Mouse (Mus musculus): ENCODE measurements around the gene Med25. TPM values are rescaled to one million over a fixed set of nuclear protein-coding genes. Genes with fewer than 3 reads are reported as not detected.

Gene Med25
- 143 and 184 TPM in 2 replicates for polyA plus RNA-seq (2021; fragmentation: Nextera tagmentation)
- long read RNA-seq, experiment 1, transcript Med25-201 (18 exons, 2,619 nt) = major isoform, 8 of 48 reads
- long read RNA-seq, experiment 1, partial matches to known transcripts = 14 of 48 reads
- long read RNA-seq, experiment 1, other reads (novel, unspliced or antisense) = 21 of 48 reads
- long read RNA-seq, experiment 2, transcript Med25-201 (18 exons, 2,619 nt) = major isoform, 275 of 661 reads
- long read RNA-seq, experiment 2, transcript Med25-203 (3 exons, 2,427 nt) = minor isoform, 6 of 661 reads
- long read RNA-seq, experiment 2, transcript Med25-205 (16 exons, 2,287 nt) = minor isoform, 5 of 661 reads
- long read RNA-seq, experiment 2, transcript Med25-210 (18 exons, 3,693 nt) = minor isoform, 16 of 661 reads
- long read RNA-seq, experiment 2, partial matches to known transcripts = 50 of 661 reads
- long read RNA-seq, experiment 2, other reads (novel, unspliced or antisense) = 309 of 661 reads

DNA sequence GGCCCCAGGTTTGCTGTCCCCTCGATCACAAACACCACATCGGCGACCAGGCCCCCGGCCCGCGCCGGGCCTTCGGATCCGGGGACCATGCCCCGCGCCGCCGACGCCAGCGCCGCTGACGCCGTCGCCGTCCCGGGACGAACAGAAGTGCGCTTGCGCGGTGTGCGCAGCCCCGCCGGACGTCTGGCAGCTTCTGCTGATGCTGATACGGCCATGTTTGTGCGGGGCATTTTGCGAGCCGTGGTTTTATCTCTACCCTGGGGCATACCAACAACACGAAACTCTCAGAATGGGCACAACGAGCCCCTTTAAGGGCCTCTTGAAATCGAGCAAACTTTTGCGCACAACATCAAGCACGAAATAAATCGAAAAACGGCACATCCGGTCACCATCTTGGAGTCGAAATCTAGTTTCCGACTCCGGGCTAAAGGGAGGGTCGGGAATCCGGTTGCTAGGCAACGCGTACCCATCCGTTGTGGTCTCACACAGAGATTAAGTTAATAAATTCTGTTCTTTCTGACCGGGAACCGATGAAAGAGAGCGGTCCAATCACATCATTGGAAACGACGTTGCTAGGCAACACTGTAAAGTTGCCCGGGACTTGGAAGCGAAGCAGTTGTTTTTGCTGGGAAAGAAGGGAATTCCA is at the start of gene Med25:
Med25 (minus strand) TSS at position 437 of the 646 bp plus-strand sequence.

DNA sequence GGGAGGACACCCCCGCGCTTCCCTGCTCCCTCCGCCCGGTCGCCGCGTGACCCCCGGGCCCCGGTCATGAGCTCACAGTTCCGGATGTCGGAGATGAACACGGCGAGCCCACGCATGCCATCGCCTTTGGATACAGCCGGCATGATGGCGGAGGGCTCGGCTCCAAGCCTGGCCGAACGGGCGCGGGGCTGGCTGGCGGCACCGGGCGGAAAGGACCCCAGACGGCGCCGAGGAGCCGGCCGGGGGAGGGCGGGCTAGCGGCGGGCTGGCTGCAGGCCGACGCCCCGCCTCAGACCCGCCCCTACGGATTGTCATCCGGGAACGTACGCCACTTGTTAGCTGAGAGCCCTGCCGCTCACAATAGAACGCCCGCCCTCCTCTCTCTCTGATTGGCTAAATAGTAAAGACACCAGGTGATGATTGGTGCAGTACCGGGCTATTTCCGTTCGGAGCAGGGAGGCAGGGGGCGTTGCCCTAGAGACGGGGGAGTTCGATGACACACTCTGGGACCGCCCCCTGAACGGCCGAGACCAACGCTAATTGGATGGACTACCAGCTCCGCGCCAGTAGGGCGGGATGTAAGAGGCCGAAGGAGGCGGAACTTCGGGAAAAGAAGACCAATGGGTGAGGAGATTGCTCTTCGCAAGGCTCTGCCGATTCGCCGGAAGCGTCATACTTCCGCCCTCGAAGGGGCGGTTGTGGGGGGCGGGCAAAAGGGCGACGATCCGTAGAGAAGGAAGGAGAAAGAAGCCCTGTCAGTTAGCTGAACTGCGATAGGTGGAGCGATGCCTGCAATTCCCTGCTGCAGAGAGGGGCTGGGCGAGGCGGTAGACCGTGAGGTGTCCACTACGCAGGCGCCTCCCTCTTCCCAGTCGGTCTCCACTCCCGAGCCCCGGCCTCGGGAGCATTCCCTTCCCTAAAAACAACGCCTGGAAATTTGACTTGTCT is 37.0 kb upstream of the Med25 start, which contains the start of gene Ap2a1:
Ap2a1 (minus strand) TSS at position 293 of the 948 bp plus-strand sequence.

DNA sequence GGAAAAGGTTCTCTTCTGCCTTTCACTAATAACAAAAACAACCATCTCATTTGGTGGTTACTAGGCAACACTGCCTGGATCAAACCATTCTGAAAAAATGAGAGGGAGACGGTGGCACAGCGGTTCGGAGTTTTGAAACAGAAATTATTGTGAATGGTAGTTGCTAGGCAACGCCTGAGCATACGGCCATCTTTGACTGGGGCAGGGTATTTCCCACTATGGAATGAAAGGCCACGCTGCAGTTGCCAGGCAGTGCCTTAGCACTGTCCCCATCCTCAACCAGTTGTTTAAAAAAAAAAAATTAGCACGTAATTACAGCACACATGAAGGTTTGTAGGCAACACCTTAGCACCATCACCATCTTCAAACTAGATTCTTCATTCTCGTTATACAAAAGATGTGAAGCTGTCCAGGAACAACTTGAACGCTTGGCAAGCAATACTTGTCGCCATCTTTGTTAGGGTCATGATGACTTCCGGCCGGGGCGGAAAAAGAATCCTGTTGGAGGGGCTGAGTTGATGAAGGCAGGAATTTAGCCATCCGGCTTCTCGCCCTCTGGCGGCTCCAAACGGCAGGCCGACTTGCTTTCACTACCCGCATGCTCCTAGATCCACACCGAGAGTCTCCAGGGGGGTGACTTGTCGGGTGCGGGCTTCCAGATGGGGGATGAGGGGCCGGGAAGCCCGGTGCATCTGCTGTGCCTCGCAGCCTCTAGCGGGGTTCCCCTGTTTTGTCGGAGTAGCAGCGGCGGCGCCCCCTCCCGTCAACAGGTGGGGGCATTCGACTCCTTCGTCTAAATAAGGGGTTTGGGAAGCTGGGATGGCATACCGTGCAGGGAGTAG is 3.3 kb upstream of the Med25 start, which contains the start of gene Fuz:
Fuz (plus strand) TSS at position 487 of the 842 bp plus-strand sequence.

DNA sequence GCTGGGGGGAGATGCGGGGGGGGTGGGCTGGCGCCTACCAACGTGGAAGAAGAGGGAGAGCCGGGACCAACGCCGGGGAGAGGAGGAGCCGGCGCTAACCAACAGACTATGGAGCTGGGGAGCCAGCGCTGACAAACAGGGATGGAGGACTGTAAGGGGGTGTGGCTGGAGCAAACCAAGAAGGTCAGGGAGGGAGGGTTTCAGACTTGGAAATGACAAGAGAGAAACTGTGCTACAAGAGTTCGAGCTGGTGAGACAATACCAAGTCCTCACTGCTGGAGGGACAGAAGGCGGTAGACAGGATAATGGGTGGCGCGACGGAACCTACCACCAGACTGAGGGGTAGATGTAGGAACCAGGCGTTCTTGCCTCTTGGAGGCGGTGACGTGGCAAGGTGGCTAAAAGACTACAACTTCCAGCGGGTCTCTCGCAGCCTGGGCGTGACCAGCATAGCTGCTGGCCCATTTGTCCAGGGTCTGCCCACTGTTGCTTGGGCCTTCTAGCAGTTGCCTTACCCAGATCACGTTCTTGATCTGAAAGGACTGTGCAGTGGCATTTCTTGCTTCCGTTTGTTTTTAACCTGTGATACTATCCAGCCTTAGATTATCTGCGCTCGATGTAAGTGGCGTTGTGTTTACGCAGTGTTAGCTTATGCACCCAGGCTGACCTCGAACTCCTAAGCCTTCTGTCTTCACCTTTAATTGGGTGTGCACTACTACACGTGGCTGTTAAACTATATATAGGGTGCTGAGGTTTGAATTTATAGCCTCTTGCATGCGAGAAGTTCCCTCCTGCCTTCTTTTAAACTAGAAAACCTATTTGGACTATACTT is 22.6 kb downstream of the Med25 start, which contains the start of gene Ptov1:
Ptov1 (minus strand) TSS at position 92 of the 832 bp plus-strand sequence.

DNA sequence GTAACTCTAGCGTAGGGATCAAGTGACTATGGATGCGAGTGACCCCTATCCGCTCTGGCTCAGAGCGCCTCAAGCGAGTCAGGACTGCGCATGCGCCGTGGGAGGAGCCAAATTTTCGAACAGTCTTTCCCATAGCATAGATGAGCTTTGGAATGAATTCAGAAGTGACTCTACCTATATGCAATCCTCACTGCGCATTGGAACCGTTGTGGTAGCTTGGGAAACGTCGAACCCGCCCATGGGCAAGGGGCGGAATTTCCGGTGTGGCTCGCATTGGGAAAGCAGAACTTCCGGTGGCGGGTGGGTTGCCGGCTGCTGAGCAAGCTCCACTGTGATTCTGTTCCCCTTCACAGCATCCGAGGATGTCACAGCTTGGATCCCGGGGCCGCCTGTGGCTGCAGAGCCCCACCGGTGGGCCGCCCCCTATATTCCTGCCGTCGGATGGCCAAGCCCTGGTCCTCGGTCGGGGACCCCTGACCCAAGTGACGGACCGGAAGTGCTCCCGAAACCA is 35.4 kb downstream of the Med25 start, which contains the start of gene Pnkp:
Pnkp (plus strand) TSS at position 98 of the 511 bp plus-strand sequence.

DNA sequence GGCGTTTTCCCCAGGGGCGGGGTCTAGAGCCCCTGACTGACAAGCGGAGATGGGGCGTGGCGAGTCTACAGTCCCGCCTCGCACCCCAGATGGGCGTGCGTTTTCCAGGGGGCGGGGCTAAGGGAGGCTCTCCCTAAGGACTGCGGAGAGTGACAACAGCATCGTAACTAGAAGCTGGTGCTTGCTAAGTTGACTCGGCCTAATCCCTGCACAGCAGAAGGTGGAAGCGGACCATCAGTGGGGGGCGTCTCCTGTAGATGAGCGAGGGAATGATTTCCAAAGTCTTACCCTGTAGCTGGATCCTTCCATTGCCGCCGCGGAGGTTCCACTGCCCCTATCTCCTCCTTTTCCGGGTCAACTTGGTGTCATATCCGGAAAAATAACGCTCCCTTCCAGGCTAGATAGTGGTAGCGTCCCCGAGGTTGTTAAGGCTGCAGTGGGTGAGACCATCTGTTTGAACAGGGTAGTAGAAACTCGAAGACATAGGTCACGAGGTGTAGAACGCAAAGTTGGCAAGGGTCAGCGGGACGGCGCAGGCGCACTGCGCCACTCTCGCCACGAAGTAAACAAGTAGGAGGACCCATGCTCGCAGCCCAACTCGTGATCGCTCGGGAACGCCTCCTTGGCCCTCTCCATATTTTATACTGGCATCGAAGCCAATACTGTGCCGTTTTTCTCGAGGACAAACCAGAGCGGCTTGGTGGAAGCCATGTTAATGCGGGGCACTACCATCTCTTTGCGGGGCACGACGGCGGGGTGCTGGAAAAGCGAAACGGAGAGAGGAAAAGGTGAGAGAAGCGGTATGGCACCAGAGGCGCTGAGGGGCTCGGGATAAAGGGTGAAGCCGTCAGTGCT is 43.7 kb downstream of the Med25 start, which contains the start of the genes Akt1s1 and Tbc1d17:
Akt1s1 (plus strand) TSS at position 431 of the 855 bp plus-strand sequence.
Tbc1d17 (minus strand) TSS at position 519 of the 855 bp plus-strand sequence.

Small RNAs within 50 kb of the gene (microRNA-seq; reads per million reads assigned to microRNA genes)
- not detected for gene Mir707

Other genes with a start within 250 kb of the Med25 start
- gene Myh14, start 221.9 kb downstream of the Med25 start, polyA plus RNA-seq (2021; fragmentation: Nextera tagmentation) = 29.7 and 33.9 TPM in 2 replicates
- not detected in 2 replicates for gene Izumo2, start 184.0 kb downstream of the Med25 start, polyA plus RNA-seq (2021; fragmentation: Nextera tagmentation)
- 35.9 and 36.4 TPM in 2 replicates for gene Vrk3, start 144.3 kb downstream of the Med25 start, polyA plus RNA-seq (2021; fragmentation: Nextera tagmentation)
- 0.11 and 0.16 TPM in 2 replicates for gene Zfp473, start 141.7 kb downstream of the Med25 start, polyA plus RNA-seq (2021; fragmentation: Nextera tagmentation)
- gene Nup62, start 76.6 kb downstream of the Med25 start, polyA plus RNA-seq (2021; fragmentation: Nextera tagmentation) = 10.2 and 10.5 TPM in 2 replicates
- gene Il4i1, start 76.3 kb downstream of the Med25 start, polyA plus RNA-seq (2021; fragmentation: Nextera tagmentation) = 0.57 and 0.79 TPM in 2 replicates
- 0.68 and 0.74 TPM in 2 replicates for gene Atf5, start 76.1 kb downstream of the Med25 start, polyA plus RNA-seq (2021; fragmentation: Nextera tagmentation)
- gene Akt1s1, start 43.7 kb downstream of the Med25 start, polyA plus RNA-seq (2021; fragmentation: Nextera tagmentation) = 30.7 and 33.9 TPM in 2 replicates
- gene Tbc1d17, start 43.6 kb downstream of the Med25 start, polyA plus RNA-seq (2021; fragmentation: Nextera tagmentation) = 57.9 and 60.7 TPM in 2 replicates
- 27.8 and 30.3 TPM in 2 replicates for gene Pnkp, start 35.6 kb downstream of the Med25 start, polyA plus RNA-seq (2021; fragmentation: Nextera tagmentation)
- 147 and 187 TPM in 2 replicates for gene Ptov1, start 22.9 kb downstream of the Med25 start, polyA plus RNA-seq (2021; fragmentation: Nextera tagmentation)
- gene Fuz, start 3.4 kb upstream of the Med25 start, polyA plus RNA-seq (2021; fragmentation: Nextera tagmentation) = 12.1 TPM in 2 replicates
- gene Ap2a1, start 36.8 kb upstream of the Med25 start, polyA plus RNA-seq (2021; fragmentation: Nextera tagmentation) = 34.8 and 42.1 TPM in 2 replicates
- gene Tsks, start 50.5 kb upstream of the Med25 start, polyA plus RNA-seq (2021; fragmentation: Nextera tagmentation) = 0.28 and 0.35 TPM in 2 replicates
- 86.2 and 86.7 TPM in 2 replicates for gene Cpt1c, start 82.1 kb upstream of the Med25 start, polyA plus RNA-seq (2021; fragmentation: Nextera tagmentation)
- 6.7 and 7.4 TPM in 2 replicates for gene Prmt1, start 93.9 kb upstream of the Med25 start, polyA plus RNA-seq (2021; fragmentation: Nextera tagmentation)
- 10.7 and 12.0 TPM in 2 replicates for gene Irf3, start 104.9 kb upstream of the Med25 start, polyA plus RNA-seq (2021; fragmentation: Nextera tagmentation)
- gene Bcl2l12, start 106.0 kb upstream of the Med25 start, polyA plus RNA-seq (2021; fragmentation: Nextera tagmentation) = 1.6 and 2.6 TPM in 2 replicates
- gene Scaf1, start 123.7 kb upstream of the Med25 start, polyA plus RNA-seq (2021; fragmentation: Nextera tagmentation) = 63.8 and 108 TPM in 2 replicates
- gene Rras, start 125.2 kb upstream of the Med25 start, polyA plus RNA-seq (2021; fragmentation: Nextera tagmentation) = 3.8 and 4.0 TPM in 2 replicates
- gene Prr12, start 160.2 kb upstream of the Med25 start, polyA plus RNA-seq (2021; fragmentation: Nextera tagmentation) = 4.7 and 5.4 TPM in 2 replicates
- gene Nosip, start 169.7 kb upstream of the Med25 start, polyA plus RNA-seq (2021; fragmentation: Nextera tagmentation) = 36.0 and 41.3 TPM in 2 replicates
- gene Prrg2, start 170.0 kb upstream of the Med25 start, polyA plus RNA-seq (2021; fragmentation: Nextera tagmentation) = 9.2 and 10.8 TPM in 2 replicates
- gene Rcn3, start 199.5 kb upstream of the Med25 start, polyA plus RNA-seq (2021; fragmentation: Nextera tagmentation) = 26.1 and 29.3 TPM in 2 replicates
- gene Fcgrt, start 211.1 kb upstream of the Med25 start, polyA plus RNA-seq (2021; fragmentation: Nextera tagmentation) = 28.3 and 34.8 TPM in 2 replicates
- 1,326 and 1,360 TPM in 2 replicates for gene Rps11, start 231.7 kb upstream of the Med25 start, polyA plus RNA-seq (2021; fragmentation: Nextera tagmentation)
- 1,601 and 1,782 TPM in 2 replicates for gene Rpl13a, start 236.0 kb upstream of the Med25 start, polyA plus RNA-seq (2021; fragmentation: Nextera tagmentation)
- gene Gm45713, start 243.5 kb upstream of the Med25 start, polyA plus RNA-seq (2021; fragmentation: Nextera tagmentation) = not detected in 2 replicates
- gene Flt3l, start 243.7 kb upstream of the Med25 start, polyA plus RNA-seq (2021; fragmentation: Nextera tagmentation) = 0.68 and 1.4 TPM in 2 replicates